Mouse (Mus musculus) embryonic facial prominence, embryonic 11.5 days (tissue): Measurements from ENCODE around the gene Pecam1. TPM values are rescaled to one million over a fixed set of nuclear protein-coding genes. Genes with fewer than 3 reads are reported as not detected.

Source experiments
- ATAC-seq: fragments of 200-750 bp; cut with Nextera tagmentation; replicated peaks from 2 replicates; pipeline ENCODE4 v1.8.0; 2017; ENCODE audit warnings: low read depth; ENCODE audit not compliant: insufficient number of reproducible peaks, low FRiP score, low TSS enrichment
- DNase-seq: peaks from one replicate; pipeline ENCODE4 v3.0.0-alpha.2; 2015; ENCODE audit warnings: low spot score
- H3K27ac ChIP-seq: fragments of 300-500 bp; sonication (generic); replicated peaks from 2 replicates; pipeline ENCODE4 v1.5.1; 2014; ENCODE audit warnings: mild to moderate bottlenecking, low read depth, low read length, control low read depth
- H3K27me3 ChIP-seq: fragments of 300-500 bp; sonication (generic); 2 replicates; pipeline ENCODE4 v1.6.1; 2014; ENCODE audit warnings: mild to moderate bottlenecking, low read length, moderate library complexity, mixed read lengths; ENCODE audit not compliant: control insufficient read depth, insufficient read depth
- H3K36me3 ChIP-seq: fragments of 300-500 bp; sonication (generic); replicated peaks from 2 replicates; pipeline ENCODE4 v1.6.1; 2014; ENCODE audit warnings: low read depth, mild to moderate bottlenecking, low read length, moderate library complexity, mixed read lengths; ENCODE audit not compliant: control insufficient read depth, insufficient read depth
- H3K4me1 ChIP-seq: fragments of 300-500 bp; sonication (generic); 2 replicates; pipeline ENCODE4 v1.6.1; 2014; ENCODE audit warnings: low read length, mixed read lengths; ENCODE audit not compliant: control insufficient read depth, insufficient read depth
- H3K4me2 ChIP-seq: fragments of 300-500 bp; sonication (generic); 2 replicates; pipeline ENCODE4 v1.6.1; 2014; ENCODE audit warnings: low read depth, mild to moderate bottlenecking, control low read depth, low read length, moderate library complexity
- H3K4me3 ChIP-seq: fragments of 300-500 bp; sonication (generic); 2 replicates; pipeline ENCODE4 v1.5.1; 2014; ENCODE audit warnings: low read depth, low read length, control low read depth
- H3K9ac ChIP-seq: fragments of 300-500 bp; sonication (generic); replicated peaks from 2 replicates; pipeline ENCODE4 v1.6.1; 2014; ENCODE audit warnings: mild to moderate bottlenecking, control low read depth, low read length
- H3K9me3 ChIP-seq: fragments of 300-500 bp; sonication (generic); replicated peaks from 2 replicates; pipeline ENCODE4 v1.6.1; 2016; ENCODE audit warnings: mild to moderate bottlenecking, low read length, inconsistent platforms, mixed read lengths; ENCODE audit not compliant: control insufficient read depth
- WGBS: fragments of 180-500 bp; shearing (Covaris S2); extraction: QIAGEN DNeasy Blood & Tissue Kit; methylation state at CpG from one replicate; pipeline ENCODE4 v1.1.7; 2014; 5-methylcytosine and 5-hydroxymethylcytosine counted together
- polyA plus RNA-seq: library from polyadenylated mRNA; unstranded; fragments of >200 nt; fragmentation: Nextera tagmentation; extraction: Ambion mirVana; gene quantifications from 2 replicates; pipeline ENCODE4 v1.2.1, GENCODE M21; 2014

Gene Pecam1
- polyA plus RNA-seq, 1 experiment from 2014 or later = 26.7 TPM

DNA sequence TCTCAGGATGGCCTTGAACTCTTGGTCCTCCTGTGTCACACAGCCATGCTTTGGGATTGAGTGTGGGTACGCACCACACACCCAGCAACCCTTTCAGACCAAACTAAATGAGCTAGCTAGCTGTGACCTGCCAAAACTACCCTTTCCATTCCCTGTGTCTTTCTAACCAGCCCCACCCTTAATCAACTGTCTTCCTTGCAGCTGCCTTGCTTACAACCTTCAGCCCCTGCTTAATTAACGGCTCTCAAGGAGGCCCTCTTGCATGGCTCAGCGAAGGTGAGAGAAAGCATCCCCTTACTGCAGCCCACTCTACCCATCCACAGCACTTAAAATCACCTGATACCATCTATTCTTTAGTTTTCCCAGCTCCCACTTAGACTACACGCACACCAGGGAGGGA is 73.1 kb downstream of the Pecam1 start:
- no peaks in the 10 kb centered on the region for H3K9me3 ChIP-seq
- 82% methylated on average over 4 of the region's 4 CpGs for WGBS
- no peak for ATAC-seq
- no peaks in the 10 kb centered on the region for H3K27me3 ChIP-seq
- no peak overlapping the region for H3K4me3 ChIP-seq
- H3K4me1 ChIP-seq = no peaks in the 10 kb centered on the region; the same call in 1 of the 2 replicates
- H3K4me2 ChIP-seq = no peak overlapping the region
- no peak overlapping the region for H3K9ac ChIP-seq
- no peaks in the 10 kb centered on the region for H3K36me3 ChIP-seq
- no peak overlapping the region for H3K27ac ChIP-seq
- no peak for DNase-seq

DNA sequence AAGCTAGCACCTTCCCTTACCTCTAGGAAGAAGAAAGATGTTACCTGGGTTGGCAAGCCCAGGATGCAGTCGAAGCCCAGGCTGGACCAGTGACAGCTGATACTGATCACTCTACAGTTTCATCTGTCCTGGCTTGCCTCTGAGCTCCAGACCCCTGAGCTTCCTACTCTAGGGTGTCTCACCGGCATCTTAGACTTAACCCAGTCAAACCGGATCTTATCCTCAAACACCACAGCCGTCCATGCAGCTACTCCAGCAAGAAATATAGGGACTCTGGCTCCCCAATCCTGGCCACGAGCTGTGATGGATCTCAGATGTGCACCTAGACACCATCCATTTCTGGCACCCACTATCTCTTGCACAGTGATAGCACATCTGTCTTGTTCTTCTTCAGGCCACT is 74.6 kb downstream of the Pecam1 start:
- Histone ChIP-seq H3K4me1 (no peaks in the 10 kb centered on the region; the same call in 1 of the 2 replicates), H3K36me3 (no peaks in the 10 kb centered on the region), H3K9ac (no peak overlapping the region), H3K27me3 (no peaks in the 10 kb centered on the region), H3K4me2 (no peak overlapping the region), H3K4me3 (no peak overlapping the region), H3K27ac (no peak overlapping the region), H3K9me3 (no peaks in the 10 kb centered on the region)
- 77% methylated on average over 5 of the region's 5 CpGs for WGBS
- ATAC-seq = no peak
- DNase-seq = no peak

DNA sequence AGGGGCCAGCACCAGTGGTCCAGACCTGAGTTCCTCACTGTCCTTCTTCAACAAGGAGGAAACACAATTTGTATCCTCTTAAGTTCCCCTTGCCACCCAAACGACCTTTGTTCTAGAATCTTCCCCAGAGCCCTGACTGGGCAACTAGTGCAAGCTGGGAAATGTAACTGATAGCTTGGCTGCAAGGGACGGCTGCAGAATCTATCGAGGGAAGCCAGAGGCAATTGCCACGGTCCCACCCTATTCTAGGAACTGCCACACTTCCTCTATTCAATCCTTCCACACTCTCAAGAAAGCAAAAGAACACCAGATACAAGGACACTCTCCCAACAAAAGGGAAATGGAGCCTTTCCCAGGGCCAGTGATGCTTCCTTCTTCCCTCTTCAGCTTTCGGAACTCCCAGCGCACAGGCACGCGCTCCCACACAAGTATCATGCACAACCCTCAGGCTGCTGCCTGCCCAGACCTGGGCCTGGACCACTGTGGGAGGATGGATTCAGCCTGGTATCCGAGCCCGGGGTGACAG is 75.2 kb downstream of the Pecam1 start:
- 57% methylated on average over 10 of the region's 10 CpGs for WGBS
- Histone ChIP-seq H3K36me3 (no peaks in the 10 kb centered on the region), H3K9ac (no peak overlapping the region), H3K27ac (no peak overlapping the region), H3K4me3 (no peak overlapping the region), H3K4me2 (no peak overlapping the region), H3K27me3 (no peaks in the 10 kb centered on the region), H3K4me1 (no peaks in the 10 kb centered on the region; the same call in 1 of the 2 replicates), H3K9me3 (no peaks in the 10 kb centered on the region)
- DNase-seq (no peak), ATAC-seq (no peak)

DNA sequence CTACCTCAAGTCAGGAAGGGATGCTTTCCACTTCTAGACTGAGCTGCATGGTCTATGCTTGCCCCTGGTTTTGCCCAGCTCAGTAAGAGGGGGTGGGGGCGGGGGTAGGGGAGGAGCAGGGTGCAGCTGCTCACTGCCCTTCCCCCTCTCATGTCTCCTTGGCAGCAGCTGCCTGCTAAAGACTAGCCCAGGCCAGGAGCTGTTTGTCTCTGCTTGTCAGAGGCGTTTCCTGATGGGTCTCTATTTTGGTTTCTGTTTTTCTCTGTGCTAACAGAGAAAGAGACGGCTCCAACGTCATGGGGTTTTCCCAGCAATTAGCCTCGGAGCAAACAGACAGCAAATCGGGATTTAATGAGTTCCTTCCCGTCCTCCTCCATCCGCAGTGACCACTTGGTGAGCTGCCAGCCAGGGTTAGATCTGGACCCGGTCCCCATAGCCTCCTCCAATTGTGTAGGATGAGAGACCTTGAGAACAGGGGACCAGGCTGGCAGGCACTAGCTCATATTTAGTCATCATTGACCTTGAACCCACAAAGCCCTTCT is 75.7 kb downstream of the Pecam1 start:
- peaks cover 2% of the 10 kb centered on the region for H3K4me1 ChIP-seq
- no peak overlapping the region; the same call in 1 of the 2 replicates for H3K4me2 ChIP-seq
- no peaks in the 10 kb centered on the region for H3K36me3 ChIP-seq
- no peak overlapping the region for H3K4me3 ChIP-seq
- H3K9me3 ChIP-seq = no peaks in the 10 kb centered on the region
- peak; percentile 81 for ATAC-seq
- WGBS = 2% methylated on average over 9 of the region's 9 CpGs
- H3K9ac ChIP-seq = peak overlapping the region; percentile 41; the same call in 1 of the 2 replicates
- 0 out of 2 replicates have a peak overlapping the region, but pooled peaks have one; percentile 28 for H3K27ac ChIP-seq
- DNase-seq = peak; percentile 56
- no peaks in the 10 kb centered on the region for H3K27me3 ChIP-seq

DNA sequence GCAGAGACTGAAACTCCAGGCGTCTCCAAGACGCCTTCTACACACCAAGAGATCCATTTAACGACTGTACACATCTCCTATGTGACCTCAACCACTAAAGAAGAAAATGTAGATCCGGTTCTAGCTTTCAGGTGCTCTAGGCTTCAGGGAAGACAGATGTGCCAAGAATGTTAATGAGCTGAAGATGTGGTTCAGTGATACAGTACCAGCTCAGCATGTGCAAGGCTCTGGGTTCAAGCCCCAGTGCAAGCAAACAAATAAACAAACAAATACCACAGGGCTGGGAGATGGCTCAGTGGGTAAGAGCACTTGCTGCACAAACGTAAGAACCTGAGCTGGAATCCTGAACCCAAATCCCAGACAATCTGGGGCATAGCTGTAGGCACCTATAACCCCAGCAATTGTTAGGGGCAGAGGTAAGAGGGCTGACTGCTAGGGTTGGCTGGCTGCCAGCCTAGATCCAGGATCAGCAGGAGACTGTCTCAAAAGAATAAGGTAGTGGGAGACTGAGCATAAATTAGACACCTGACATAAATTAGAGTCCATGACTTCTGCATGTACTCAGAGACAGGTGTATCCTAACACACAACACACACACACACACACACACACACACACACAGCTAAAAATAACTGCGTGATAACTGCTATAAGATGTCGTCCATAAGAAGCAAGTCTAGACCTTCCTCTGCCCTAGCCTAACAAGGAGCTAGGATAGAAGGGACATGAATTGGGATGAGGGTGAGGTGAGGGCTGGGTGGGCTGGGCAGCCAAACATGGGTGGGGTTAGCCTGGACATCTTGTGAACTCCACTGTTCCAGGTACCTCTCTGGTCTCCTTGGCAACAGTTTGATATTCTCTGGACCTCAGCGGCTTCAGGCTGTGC is 76.5 kb downstream of the Pecam1 start:
- Histone ChIP-seq H3K4me1 (peaks cover 3% of the 10 kb centered on the region), H3K27ac (0 out of 2 replicates have a peak overlapping the region, but pooled peaks have one; percentile 28), H3K4me3 (no peak overlapping the region)

DNA sequence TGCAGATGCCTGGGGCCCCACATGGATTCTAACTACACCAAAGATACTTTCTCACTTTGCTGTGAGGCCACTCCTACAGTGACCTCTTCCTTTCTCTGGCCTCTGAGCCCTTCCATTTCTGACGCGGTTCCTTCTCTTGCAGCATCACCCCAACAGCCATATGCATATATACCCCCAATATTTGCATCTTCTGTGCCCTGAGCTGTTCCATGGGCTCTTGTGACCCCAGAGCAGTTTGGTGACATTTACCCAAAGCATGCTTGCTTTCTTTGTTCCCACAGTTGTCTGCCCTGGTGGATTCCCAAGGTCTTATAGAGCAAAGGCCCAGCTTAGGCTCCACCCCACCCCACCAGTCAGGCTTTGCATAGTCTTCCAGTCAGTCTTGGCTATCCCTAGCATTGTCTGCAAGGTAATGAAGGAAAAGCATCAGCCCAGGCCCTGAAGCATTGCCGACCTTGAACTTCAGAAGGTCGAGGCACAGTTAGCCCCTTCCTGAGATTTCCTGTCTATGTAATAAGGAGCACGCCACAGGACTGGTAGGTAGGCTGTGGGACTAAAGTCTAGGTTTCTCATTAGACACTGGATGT is 77.4 kb downstream of the Pecam1 start:
- no peak for DNase-seq
- Histone ChIP-seq H3K4me1 (peaks cover 3% of the 10 kb centered on the region), H3K27ac (no peak overlapping the region), H3K9ac (no peak overlapping the region), H3K27me3 (no peaks in the 10 kb centered on the region), H3K4me3 (no peak overlapping the region), H3K9me3 (no peaks in the 10 kb centered on the region), H3K36me3 (no peaks in the 10 kb centered on the region), H3K4me2 (no peak overlapping the region)
- 85% methylated on average over 5 of the region's 5 CpGs for WGBS
- ATAC-seq = no peak

More for the DNA sequence above, 76.5 kb downstream of the Pecam1 start:
- 77% methylated on average over 8 of the region's 8 CpGs for WGBS
- ATAC-seq (no peak), DNase-seq (no peak)
- Histone ChIP-seq H3K36me3 (no peaks in the 10 kb centered on the region), H3K9me3 (no peaks in the 10 kb centered on the region), H3K27me3 (no peaks in the 10 kb centered on the region), H3K9ac (no peak overlapping the region), H3K4me2 (no peak overlapping the region; the same call in 1 of the 2 replicates)

DNA sequence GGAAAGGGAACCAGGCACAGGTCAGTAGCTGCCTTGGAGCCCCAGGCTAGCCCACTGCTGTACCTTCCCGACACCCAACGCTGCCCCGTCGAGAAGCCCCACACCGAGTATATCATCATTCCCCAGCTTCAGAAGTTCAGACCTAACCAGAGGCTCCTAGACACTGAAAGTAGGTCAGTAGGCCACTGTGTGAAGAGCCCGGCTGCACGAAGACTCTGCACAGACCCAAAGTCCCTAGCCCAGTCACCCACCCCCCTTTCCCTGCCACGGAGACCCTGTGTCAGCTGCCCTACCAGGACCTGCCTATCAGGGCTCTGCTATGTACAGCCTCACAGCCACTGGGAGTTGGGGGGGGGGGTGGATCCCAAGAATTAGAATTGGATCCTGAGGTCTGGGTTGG is 78.6 kb downstream of the Pecam1 start:
- ATAC-seq (no peak), DNase-seq (no peak)
- no peaks in the 10 kb centered on the region for H3K27me3 ChIP-seq
- peaks cover 3% of the 10 kb centered on the region for H3K4me1 ChIP-seq
- 87% methylated on average over 8 of the region's 8 CpGs for WGBS
- H3K36me3 ChIP-seq = no peaks in the 10 kb centered on the region
- H3K9me3 ChIP-seq = no peaks in the 10 kb centered on the region
- no peak overlapping the region for H3K9ac ChIP-seq
- H3K27ac ChIP-seq = no peak overlapping the region
- no peak overlapping the region for H3K4me3 ChIP-seq
- no peak overlapping the region for H3K4me2 ChIP-seq
